Comparison of ENCODE assay signal across 28 mouse cellular contexts in the genomic region with DNA sequence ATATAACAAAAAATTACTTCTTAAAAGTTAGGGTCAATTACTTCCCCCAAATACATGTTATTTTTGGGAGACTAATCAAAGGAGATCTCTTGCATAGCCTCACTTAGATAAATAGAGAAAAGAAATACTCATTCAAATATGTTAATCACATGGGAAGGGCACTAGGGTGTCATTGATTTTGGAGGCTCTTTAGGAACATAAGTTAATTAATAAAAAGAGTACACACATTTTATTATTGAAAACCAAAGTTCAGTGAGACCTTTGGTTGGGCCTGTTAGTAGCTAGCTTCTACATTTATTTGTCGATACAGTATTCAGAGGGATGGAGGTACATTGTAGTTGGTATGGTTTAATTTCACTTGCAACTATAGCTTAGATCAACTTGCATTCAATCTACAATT. TPM values are rescaled to one million over a fixed set of nuclear protein-coding genes. Genes with fewer than 3 reads are reported as not detected.
"Had no signal": no experiment of that assay in that cellular context is flagged by ENCODE, and none has a peak within 500 bp of the region (broad histone marks: within the 10 kb centered on the region; RNA-seq: fewer than 3 reads in every experiment).

No protein-coding gene starts in this region.

- H3K9ac ChIP-seq: embryonic facial prominence, embryonic 12.5 days; embryonic facial prominence, embryonic 13.5 days; embryonic facial prominence, embryonic 15.5 days; forebrain, embryonic 12.5 days; forebrain, embryonic 13.5 days; forebrain, embryonic 15.5 days; forebrain, postnatal 0 days had no signal

- ATAC-seq: forebrain, embryonic 13.5 days; forebrain, embryonic 14.5 days; forebrain, embryonic 15.5 days; forebrain, embryonic 16.5 days; forebrain, postnatal 0 days had no signal

- H3K27ac ChIP-seq: embryonic facial prominence, embryonic 10.5 days; embryonic facial prominence, embryonic 12.5 days; embryonic facial prominence, embryonic 13.5 days; embryonic facial prominence, embryonic 15.5 days; forebrain, embryonic 10.5 days; forebrain, embryonic 12.5 days; forebrain, embryonic 13.5 days; forebrain, embryonic 15.5 days; gastrocnemius, adult 2 months; heart, adult 2 months had no signal

- H3K36me3 ChIP-seq: embryonic facial prominence, embryonic 10.5 days; embryonic facial prominence, embryonic 12.5 days; embryonic facial prominence, embryonic 13.5 days; embryonic facial prominence, embryonic 15.5 days; forebrain, embryonic 10.5 days; forebrain, embryonic 12.5 days; forebrain, embryonic 15.5 days had no signal

- H3K4me2 ChIP-seq: embryonic facial prominence, embryonic 12.5 days; embryonic facial prominence, embryonic 13.5 days; embryonic facial prominence, embryonic 15.5 days; forebrain, embryonic 12.5 days; forebrain, embryonic 13.5 days; forebrain, embryonic 15.5 days had no signal

- DNase-seq: cerebellum, adult 8-10 months; cerebellum, adult 9-10 months; cerebellum, adult 9-11 months; cerebellum, postnatal 10 days; cerebellum, postnatal 14 days; cerebellum, postnatal 25 days; cerebellum, postnatal 36 days; embryo, embryonic 11 days; forebrain, postnatal 0 days; gastrocnemius, adult 2 months; gastrocnemius, postnatal 10 days; gastrocnemius, postnatal 14 days; gastrocnemius, postnatal 25 days; gastrocnemius, postnatal 36 days; heart, adult 11 months; heart, adult 18-20 months; heart, adult 2 months had no signal

- H3K4me3 ChIP-seq: embryonic facial prominence, embryonic 10.5 days; embryonic facial prominence, embryonic 12.5 days; embryonic facial prominence, embryonic 13.5 days; embryonic facial prominence, embryonic 15.5 days; erythroblast, embryonic 14.5 days; forebrain, embryonic 10.5 days; forebrain, embryonic 12.5 days; forebrain, embryonic 13.5 days; forebrain, embryonic 15.5 days; gastrocnemius, adult 2 months; heart, adult 2 months had no signal

- H3K27me3 ChIP-seq: embryonic facial prominence, embryonic 12.5 days; embryonic facial prominence, embryonic 13.5 days; embryonic facial prominence, embryonic 15.5 days; forebrain, embryonic 12.5 days; forebrain, embryonic 13.5 days; forebrain, embryonic 15.5 days had no signal

- H3K4me1 ChIP-seq: embryonic facial prominence, embryonic 10.5 days; embryonic facial prominence, embryonic 12.5 days; embryonic facial prominence, embryonic 13.5 days; embryonic facial prominence, embryonic 15.5 days; forebrain, embryonic 12.5 days; forebrain, embryonic 13.5 days; forebrain, embryonic 15.5 days had no signal

- H3K9me3 ChIP-seq: embryonic facial prominence, embryonic 10.5 days; embryonic facial prominence, embryonic 12.5 days; embryonic facial prominence, embryonic 13.5 days; embryonic facial prominence, embryonic 15.5 days; forebrain, embryonic 10.5 days; forebrain, embryonic 12.5 days; forebrain, embryonic 13.5 days; forebrain, embryonic 15.5 days had no signal

RNA-seq across cellular contexts. Expression of a gene that starts 52.4 kb away (rescaled TPM):
- polyA plus RNA-seq: erythroblast, embryonic 14.5 days had no signal
